Mouse (Mus musculus) liver, embryonic 13.5 days (tissue): ENCODE results near the gene Zbtb8os. TPM values are rescaled to one million over a fixed set of nuclear protein-coding genes. Genes with fewer than 3 reads are reported as not detected.

ENCODE experiments used
- ATAC-seq: fragments of 200-750 bp; cut with Nextera tagmentation; 2 replicates; pipeline ENCODE4 v1.8.0; 2017; ENCODE audit warnings: low read depth, mild to moderate bottlenecking, moderate number of reproducible peaks, moderate library complexity
- DNase-seq: peaks from one replicate; pipeline ENCODE4 v3.0.0; 2022
- H3K27ac ChIP-seq: fragments of 300-500 bp; sonication (generic); 2 replicates; pipeline ENCODE4 v1.5.1; 2015; ENCODE audit warnings: moderate library complexity, mild to moderate bottlenecking, inconsistent platforms
- H3K27me3 ChIP-seq: fragments of 300-500 bp; sonication (generic); 2 replicates; pipeline ENCODE4 v1.6.1; 2015; ENCODE audit warnings: mild to moderate bottlenecking, inconsistent platforms
- H3K36me3 ChIP-seq: fragments of 300-500 bp; sonication (generic); 2 replicates; pipeline ENCODE4 v1.6.1; 2015; ENCODE audit warnings: mild to moderate bottlenecking, inconsistent platforms
- H3K4me1 ChIP-seq: fragments of 300-500 bp; sonication (generic); replicated peaks from 2 replicates; pipeline ENCODE4 v1.6.1; 2015; ENCODE audit warnings: inconsistent platforms
- H3K4me2 ChIP-seq: fragments of 300-500 bp; sonication (generic); 2 replicates; pipeline ENCODE4 v1.6.1; 2015; ENCODE audit warnings: inconsistent platforms, mild to moderate bottlenecking, moderate library complexity
- H3K4me3 ChIP-seq: fragments of 300-500 bp; sonication (generic); replicated peaks from 2 replicates; pipeline ENCODE4 v1.5.1; 2015; ENCODE audit warnings: mild to moderate bottlenecking, inconsistent platforms
- H3K9ac ChIP-seq: fragments of 300-500 bp; sonication (generic); 2 replicates; pipeline ENCODE4 v1.6.1; 2015; ENCODE audit warnings: mild to moderate bottlenecking, inconsistent platforms
- H3K9me3 ChIP-seq: fragments of 300-500 bp; sonication (generic); replicated peaks from 2 replicates; pipeline ENCODE4 v1.6.1; 2016; ENCODE audit warnings: inconsistent platforms
- WGBS: fragments of 180-500 bp; shearing (Covaris S2); methylation state at CpG from one replicate; pipeline ENCODE4 v1.1.7; 2015; ENCODE audit not compliant: insufficient replicate concordance; 5-methylcytosine and 5-hydroxymethylcytosine counted together
- polyA plus RNA-seq: library from polyadenylated mRNA; unstranded; fragments of >200 nt; fragmentation: Nextera tagmentation; extraction: Ambion mirVana; gene quantifications from 2 replicates; pipeline ENCODE4 v1.2.1, GENCODE M21; 2015

Gene Zbtb8os
- polyA plus RNA-seq, 1 experiment from 2014 or later: 30.4 TPM

- H3K4me3 ChIP-seq: no peak overlapping the region
- 77% methylated on average over 5 of the region's 5 CpGs for WGBS
- H3K36me3 ChIP-seq: no peaks in the 10 kb centered on the region
- ATAC-seq (no peak), DNase-seq (no peak)
- no peak overlapping the region for H3K27ac ChIP-seq
- H3K27me3 ChIP-seq: no peaks in the 10 kb centered on the region
- H3K4me1 ChIP-seq: peaks cover 47% of the 10 kb centered on the region
- no peaks in the 10 kb centered on the region for H3K9me3 ChIP-seq
- H3K9ac ChIP-seq: no peak overlapping the region
- H3K4me2 ChIP-seq: no peak overlapping the region
These were observed 52.9 kb downstream of the Zbtb8os start for GRCm38 (mm10) chr4:129388404-129388803.

GRCm38 (mm10) chr4:129390216-129390743, 54.8 kb downstream of the Zbtb8os start:
- Histone ChIP-seq H3K9ac (no peak overlapping the region), H3K27ac (no peak overlapping the region), H3K4me1 (peaks cover 41% of the 10 kb centered on the region), H3K4me3 (no peak overlapping the region), H3K27me3 (no peaks in the 10 kb centered on the region), H3K4me2 (no peak overlapping the region), H3K9me3 (no peaks in the 10 kb centered on the region), H3K36me3 (no peaks in the 10 kb centered on the region)
- DNase-seq (no peak), ATAC-seq (no peak)
- WGBS: 59% methylated on average over 14 of the region's 14 CpGs

DNA sequence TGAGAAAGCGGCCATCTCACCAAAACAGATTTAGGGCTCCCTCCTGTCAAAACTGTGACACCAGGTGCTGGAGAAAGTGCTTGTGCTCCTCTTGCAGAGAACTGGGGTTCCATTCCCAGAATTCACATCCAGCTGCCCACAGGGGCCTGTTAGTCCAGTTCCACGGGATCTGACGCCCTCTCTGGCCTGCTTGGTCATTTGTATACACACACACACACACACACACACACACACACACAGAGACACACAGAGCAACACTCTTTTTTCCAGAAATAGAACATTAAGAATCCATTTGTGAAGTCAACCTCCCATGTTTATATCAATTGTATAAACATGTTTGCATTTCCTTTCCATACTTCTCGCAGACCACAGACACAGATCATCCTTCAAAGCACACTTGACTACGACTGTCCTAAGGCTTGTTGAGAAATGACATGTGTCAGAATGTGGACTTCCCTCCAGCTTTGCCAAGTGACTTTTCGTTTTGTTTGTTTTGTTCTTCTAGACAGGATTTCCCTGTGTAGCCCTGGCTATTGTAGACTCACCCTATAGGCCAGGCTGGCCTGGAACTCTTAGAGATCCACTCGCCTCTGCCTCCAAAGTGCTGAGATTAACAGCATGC, 55.6 kb downstream of the Zbtb8os start:
- H3K4me3 ChIP-seq: no peak overlapping the region
- H3K4me2 ChIP-seq: no peak overlapping the region
- no peak overlapping the region for H3K9ac ChIP-seq
- no peaks in the 10 kb centered on the region for H3K9me3 ChIP-seq
- 71% methylated on average over 7 of the region's 7 CpGs for WGBS
- no peak overlapping the region for H3K27ac ChIP-seq
- peaks cover 34% of the 10 kb centered on the region for H3K4me1 ChIP-seq
- H3K36me3 ChIP-seq: no peaks in the 10 kb centered on the region
- DNase-seq (no peak), ATAC-seq (no peak)
- H3K27me3 ChIP-seq: no peaks in the 10 kb centered on the region

GRCm38 (mm10) chr4:129394089-129394870, 58.8 kb downstream of the Zbtb8os start:
- no peaks in the 10 kb centered on the region for H3K27me3 ChIP-seq
- WGBS: 51% methylated on average over 12 of the region's 12 CpGs
- peaks cover 14% of the 10 kb centered on the region for H3K4me1 ChIP-seq
- H3K4me2 ChIP-seq: no peak overlapping the region
- DNase-seq (no peak), ATAC-seq (no peak)
- H3K27ac ChIP-seq: no peak overlapping the region
- no peaks in the 10 kb centered on the region for H3K36me3 ChIP-seq
- H3K9me3 ChIP-seq: no peaks in the 10 kb centered on the region
- H3K9ac ChIP-seq: no peak overlapping the region
- H3K4me3 ChIP-seq: no peak overlapping the region

DNA sequence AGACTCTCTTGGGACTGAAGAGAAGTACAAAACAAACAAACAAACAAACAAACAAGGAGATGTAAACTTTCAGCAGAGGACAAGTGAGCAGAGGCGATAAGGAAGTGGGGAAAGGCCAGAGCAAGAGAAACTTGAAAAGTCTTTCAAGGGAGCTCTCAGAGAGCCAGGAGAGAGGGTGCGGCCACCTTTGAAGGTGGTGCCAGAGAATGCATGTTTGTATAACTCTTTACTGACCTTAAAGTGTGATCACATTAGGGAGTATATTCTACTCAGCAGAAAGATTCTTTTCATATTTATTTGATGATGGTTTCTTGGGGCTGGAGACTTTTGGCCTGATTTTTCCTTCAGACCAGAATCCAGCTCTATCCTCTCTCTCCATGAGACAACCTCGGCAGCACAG, 61.5 kb downstream of the Zbtb8os start:
- Histone ChIP-seq H3K4me2 (no peak overlapping the region), H3K36me3 (no peaks in the 10 kb centered on the region), H3K4me3 (no peak overlapping the region), H3K4me1 (peaks cover 11% of the 10 kb centered on the region), H3K27me3 (no peaks in the 10 kb centered on the region), H3K9me3 (no peaks in the 10 kb centered on the region), H3K9ac (no peak overlapping the region), H3K27ac (no peak overlapping the region)
- DNase-seq (no peak), ATAC-seq (no peak)
- WGBS: 75% methylated on average over 3 of the region's 3 CpGs

GRCm38 (mm10) chr4:129399813-129400212, 64.3 kb downstream of the Zbtb8os start:
- Histone ChIP-seq H3K36me3 (no peaks in the 10 kb centered on the region), H3K9me3 (no peaks in the 10 kb centered on the region), H3K27me3 (no peaks in the 10 kb centered on the region; the same call in 1 of the 2 replicates), H3K4me2 (no peak overlapping the region), H3K4me3 (no peak overlapping the region), H3K4me1 (no peaks in the 10 kb centered on the region), H3K9ac (no peak overlapping the region), H3K27ac (no peak overlapping the region)
- whole genome bisulfite sequencing: 68% methylated on average over 4 of the region's 4 CpGs
- ATAC-seq: no peak
- DNase-seq: no peak

Other genes starting within 250 kb of the Zbtb8os start
- gene Tmem54, start 230.1 kb upstream of the Zbtb8os start, polyA plus RNA-seq: 1.9 and 2.1 TPM in 2 replicates
- gene Hpca, start 213.7 kb upstream of the Zbtb8os start, polyA plus RNA-seq: 0.92 and 1.2 TPM in 2 replicates
- gene Fndc5, start 198.7 kb upstream of the Zbtb8os start, polyA plus RNA-seq: 1.1 TPM in 2 replicates
- gene S100pbp, start 146.0 kb upstream of the Zbtb8os start, polyA plus RNA-seq: 5.8 and 7.4 TPM in 2 replicates
- gene Yars, start 145.9 kb upstream of the Zbtb8os start, polyA plus RNA-seq: 69.9 and 78.8 TPM in 2 replicates
- gene C77080, start 74.3 kb upstream of the Zbtb8os start, polyA plus RNA-seq: 0.47 and 0.59 TPM in 2 replicates
- 0.07 and 0.13 TPM in 2 replicates for gene Sync, start 48.1 kb upstream of the Zbtb8os start, polyA plus RNA-seq
- gene Rbbp4, start 325 bp upstream of the Zbtb8os start, polyA plus RNA-seq: 290 and 339 TPM in 2 replicates
- 2.4 and 2.7 TPM in 2 replicates for gene Zbtb8a, start 42.4 kb downstream of the Zbtb8os start, polyA plus RNA-seq
- 0.96 and 1.6 TPM in 2 replicates for gene Zbtb8b, start 105.2 kb downstream of the Zbtb8os start, polyA plus RNA-seq
- 48.7 and 49.9 TPM in 2 replicates for gene Bsdc1, start 125.9 kb downstream of the Zbtb8os start, polyA plus RNA-seq
- gene Tssk3, start 155.3 kb downstream of the Zbtb8os start, polyA plus RNA-seq: 0.07 TPM in 1 of 2 replicates, not detected in the other
- gene Fam229a, start 155.5 kb downstream of the Zbtb8os start, polyA plus RNA-seq: 0.21 and 0.44 TPM in 2 replicates
- 82.7 and 85.9 TPM in 2 replicates for gene Marcksl1, start 177.9 kb downstream of the Zbtb8os start, polyA plus RNA-seq
- gene Hdac1, start 207.0 kb downstream of the Zbtb8os start, polyA plus RNA-seq: 121 and 128 TPM in 2 replicates
- 3.5 and 3.8 TPM in 2 replicates for gene Lck, start 237.9 kb downstream of the Zbtb8os start, polyA plus RNA-seq
- 6.6 and 6.9 TPM in 2 replicates for gene Fam167b, start 242.9 kb downstream of the Zbtb8os start, polyA plus RNA-seq